Comparison of ENCODE assay signal across 11 mouse cellular contexts in the genomic region with DNA sequence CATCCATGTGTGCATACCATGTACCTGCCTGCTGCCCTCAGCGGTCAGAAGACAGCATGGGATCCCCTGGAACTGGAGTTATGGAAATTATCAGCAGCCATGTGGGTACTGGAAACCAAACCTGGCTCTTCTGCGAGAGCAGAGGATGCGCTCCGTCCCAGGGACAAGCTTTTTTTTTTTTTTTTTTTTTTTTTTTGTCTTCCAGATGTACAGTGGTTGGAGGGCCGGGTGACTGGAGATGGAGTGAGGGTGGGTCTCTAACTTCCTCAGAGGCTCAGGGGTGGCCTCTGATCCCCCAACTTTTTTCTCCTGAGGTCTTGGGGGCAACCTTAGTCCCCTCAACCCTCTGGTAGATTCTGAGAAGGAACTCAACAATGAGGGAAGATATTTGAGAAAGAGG. TPM values are rescaled to one million over a fixed set of nuclear protein-coding genes. Genes with fewer than 3 reads are reported as not detected.
A peak's percentile ranks its signal among the peaks of the same experiment; 100 is the strongest.
DNase-seq lines count a peak whose midpoint lies in the region; ATAC-seq lines count a peak whose summit lies in the region.
"Had no signal": no experiment of that assay in that cellular context is flagged by ENCODE, and none has a peak within 500 bp of the region (broad histone marks: within the 10 kb centered on the region; RNA-seq: fewer than 3 reads in every experiment).

No protein-coding gene starts in this region.

- no peak overlapping the region for H3K9ac ChIP-seq in heart, embryonic 15.5 days
- peak overlapping the region; percentile 38; the same call in 1 of the 2 replicates for H3K9ac ChIP-seq in hindbrain, embryonic 12.5 days
- H3K9ac ChIP-seq in midbrain, embryonic 15.5 days: 0 out of 2 replicates have a peak overlapping the region, but pooled peaks have one; percentile 7

- H3K27me3 ChIP-seq in heart, embryonic 15.5 days: no peaks in the 10 kb centered on the region
- no peaks in the 10 kb centered on the region for H3K27me3 ChIP-seq in hindbrain, embryonic 12.5 days
- no peaks in the 10 kb centered on the region for H3K27me3 ChIP-seq in midbrain, embryonic 15.5 days (replicated peaks)

- peak overlapping the region; percentile 61 for H3K4me2 ChIP-seq in heart, embryonic 15.5 days
- peak overlapping the region; percentile 45; the same call in 1 of the 2 replicates for H3K4me2 ChIP-seq in hindbrain, embryonic 12.5 days (replicated peaks)
- peak overlapping the region; percentile 44; the same call in 1 of the 2 replicates for H3K4me2 ChIP-seq in midbrain, embryonic 15.5 days

- no peak for ATAC-seq in heart, embryonic 15.5 days (replicated peaks; ENCODE audit: insufficient number of reproducible peaks, insufficient read depth, low FRiP score, low read depth)
- no peak for ATAC-seq in hindbrain, embryonic 12.5 days (ENCODE audit: low FRiP score)
- no peak for ATAC-seq in midbrain, embryonic 15.5 days (replicated peaks)
- ATAC-seq in erythroid progenitor cell, adult 5-6 weeks (replicated peaks; ENCODE audit: low FRiP score, poor library complexity, severe bottlenecking): no peak

- no peak overlapping the region for H3K4me3 ChIP-seq in heart, embryonic 15.5 days
- H3K4me3 ChIP-seq in hindbrain, embryonic 12.5 days: no peak overlapping the region
- no peak overlapping the region for H3K4me3 ChIP-seq in midbrain, embryonic 15.5 days

- H3K4me1 ChIP-seq in heart, embryonic 15.5 days (replicated peaks): peaks cover 59% of the 10 kb centered on the region
- peaks cover 54% of the 10 kb centered on the region for H3K4me1 ChIP-seq in hindbrain, embryonic 12.5 days
- peaks cover 51% of the 10 kb centered on the region for H3K4me1 ChIP-seq in midbrain, embryonic 15.5 days

- H3K36me3 ChIP-seq in heart, embryonic 15.5 days: no peaks in the 10 kb centered on the region
- H3K36me3 ChIP-seq in hindbrain, embryonic 12.5 days: no peaks in the 10 kb centered on the region
- H3K36me3 ChIP-seq in midbrain, embryonic 15.5 days (replicated peaks): no peaks in the 10 kb centered on the region
- H3K36me3 ChIP-seq: G1E had no signal

- DNase-seq in heart, postnatal 25 days (ENCODE audit: low spot score): no peak
- DNase-seq in MN1 (ENCODE audit: low spot score): peak; percentile 76
- DNase-seq in ovary, postnatal 36 days (ENCODE audit: low spot score): no peak
- no peak for DNase-seq in thymus, postnatal 14 days

- intact Hi-C loops in heart, postnatal 25 days (cut with DNase I): no loop called here

- H3K9me3 ChIP-seq in heart, embryonic 15.5 days (replicated peaks): no peaks in the 10 kb centered on the region
- no peaks in the 10 kb centered on the region for H3K9me3 ChIP-seq in hindbrain, embryonic 12.5 days (replicated peaks)
- H3K9me3 ChIP-seq in midbrain, embryonic 15.5 days: no peaks in the 10 kb centered on the region
- H3K9me3 ChIP-seq: G1E had no signal

- WGBS in heart, embryonic 15.5 days: 66% methylated on average over 5 of the region's 5 CpGs
- WGBS in hindbrain, embryonic 12.5 days: 57% methylated on average over 5 of the region's 5 CpGs
- WGBS in midbrain, embryonic 15.5 days: 51% methylated on average over 5 of the region's 5 CpGs

- H3K27ac ChIP-seq in heart, embryonic 15.5 days: peak overlapping the region; percentile 78
- H3K27ac ChIP-seq in hindbrain, embryonic 12.5 days: 0 out of 2 replicates have a peak overlapping the region, but pooled peaks have one; percentile 57
- H3K27ac ChIP-seq in midbrain, embryonic 15.5 days: 0 out of 2 replicates have a peak overlapping the region, but pooled peaks have one; percentile 29

RNA-seq across cellular contexts. Expression of a gene that starts 1.5 kb away (rescaled TPM):
- polyA plus RNA-seq in heart, embryonic 15.5 days (2015; fragmentation: Nextera tagmentation; extraction: Ambion mirVana): 40.1 and 45.3 TPM in 2 replicates
- 10 to 100 TPM; 18.7 to 20.7 TPM for total RNA-seq in heart, postnatal 25 days (2021)
- polyA plus RNA-seq in hindbrain, embryonic 12.5 days (2016; fragmentation: Nextera tagmentation; extraction: Ambion mirVana): 50.7 and 56.5 TPM in 2 replicates
- 51.9 and 55.8 TPM in 2 replicates for polyA plus RNA-seq in midbrain, embryonic 15.5 days (2015; fragmentation: Nextera tagmentation; extraction: Ambion mirVana)
- total RNA-seq in erythroid progenitor cell, adult 5-6 weeks (2015; ENCODE audit: low replicate concordance): not detected in 2 replicates
- total RNA-seq in erythroid progenitor cell, adult 5-6 weeks (2017; ENCODE audit: low replicate concordance): 0.64 TPM in 1 of 2 replicates, not detected in the other

RNA-seq across cellular contexts. Expression of a gene that starts 54.3 kb away (rescaled TPM):
- 0.43 and 2.9 TPM in 2 replicates for polyA plus RNA-seq in heart, embryonic 15.5 days (2015; fragmentation: Nextera tagmentation; extraction: Ambion mirVana)
- not detected for total RNA-seq in heart, postnatal 25 days (2021)
- not detected in 2 replicates for polyA plus RNA-seq in hindbrain, embryonic 12.5 days (2016; fragmentation: Nextera tagmentation; extraction: Ambion mirVana)
- 2.5 TPM in 1 of 2 replicates, not detected in the other for polyA plus RNA-seq in midbrain, embryonic 15.5 days (2015; fragmentation: Nextera tagmentation; extraction: Ambion mirVana)
- not detected in 2 replicates for total RNA-seq in erythroid progenitor cell, adult 5-6 weeks (2015; ENCODE audit: low replicate concordance)
- total RNA-seq in erythroid progenitor cell, adult 5-6 weeks (2017; ENCODE audit: low replicate concordance): not detected in 2 replicates
- total RNA-seq: G1E; gastrocnemius, postnatal 25 days had no signal
- polyA plus RNA-seq: G1E; lung, embryonic 14.5 days had no signal
